Mouse (Mus musculus) myocyte (in vitro differentiated cells): ENCODE measurements at regions not wholly inside any gene's neighbourhood (a gene's known extent, or its start where the extent isn't known, plus 50 kb on each side); places are given as distances from the start of the nearest gene placed in this dataset.

Source experiments
- CEBPB ChIP-seq: IDR thresholded peaks from 2 replicates; pipeline ENCODE4 v1.6.1; 2011; ENCODE audit warnings: mild to moderate bottlenecking, moderate library complexity; ENCODE audit not compliant: poor library complexity, insufficient read depth, severe bottlenecking
- E2F4 ChIP-seq: IDR thresholded peaks from one replicate; pipeline ENCODE4 v1.6.1; 2011; ENCODE audit warnings: mild to moderate bottlenecking, control low read depth, moderate library complexity; ENCODE audit not compliant: insufficient read depth
- MAX ChIP-seq: IDR thresholded peaks from one replicate; pipeline ENCODE4 v1.6.1; 2011; ENCODE audit warnings: low read depth, mild to moderate bottlenecking, control low read depth
- MYOD1 ChIP-seq, 3 experiments: IDR thresholded peaks; one replicate each; pipeline ENCODE4 v1.6.1; 2011; ENCODE audit warnings: control low read depth in 2 of 3, low read depth in 2 of 3, mild to moderate bottlenecking in 2 of 3, moderate library complexity in 1 of 3; ENCODE audit not compliant: insufficient read length in 2 of 3, control insufficient read depth in 1 of 3
- MYOG ChIP-seq, 3 experiments: IDR thresholded peaks; one replicate each; pipeline ENCODE4 v1.6.1; 2011; ENCODE audit warnings: control low read depth in 2 of 3, low read depth in 2 of 3, mild to moderate bottlenecking in 2 of 3; ENCODE audit not compliant: insufficient read length in 2 of 3, control insufficient read depth in 1 of 3, insufficient read depth in 1 of 3
- POLR2A ChIP-seq: IDR thresholded peaks from one replicate; pipeline ENCODE4 v1.6.1; 2011; ENCODE audit warnings: low read depth, mild to moderate bottlenecking, control low read depth, moderate library complexity; ENCODE audit not compliant: insufficient read length
- POLR2AphosphoS2 ChIP-seq: IDR thresholded peaks from one replicate; pipeline ENCODE4 v1.6.1; 2011; ENCODE audit warnings: low read depth, control low read depth; ENCODE audit not compliant: insufficient read length
- SRF ChIP-seq: IDR thresholded peaks from one replicate; pipeline ENCODE4 v1.6.1; 2011; ENCODE audit warnings: low read depth; ENCODE audit not compliant: control insufficient read depth, insufficient read length
- TCF12 ChIP-seq: IDR thresholded peaks from one replicate; pipeline ENCODE4 v1.6.1; 2011; ENCODE audit warnings: mild to moderate bottlenecking, control low read depth; ENCODE audit not compliant: poor library complexity, insufficient read depth, severe bottlenecking
- USF1 ChIP-seq: IDR thresholded peaks from one replicate; pipeline ENCODE4 v1.6.1; 2011; ENCODE audit warnings: low read depth, mild to moderate bottlenecking, control low read depth, moderate library complexity

GRCm38 (mm10) chr17:68119055-68119698, 115.3 kb upstream of the Arhgap28 start:
- no peak for TF ChIP-seq POLR2A
- TF ChIP-seq MYOG (IDR thresholded peaks at IDR 0.05; ENCODE audit: control insufficient read depth in 1 of 3, insufficient read depth in 1 of 3, insufficient read length in 2 of 3, low read depth in 2 of 3) = no peak
- TF ChIP-seq SRF = no peak
- TF ChIP-seq E2F4 = no peak
- no peak for TF ChIP-seq USF1
- no peak for TF ChIP-seq CEBPB
- no peak for TF ChIP-seq MYOD1 (IDR thresholded peaks at IDR 0.05; ENCODE audit: control insufficient read depth in 1 of 3, insufficient read length in 2 of 3, low read depth in 2 of 3)
- TF ChIP-seq MAX = no peak
- TF ChIP-seq TCF12 = no peak
- TF ChIP-seq POLR2AphosphoS2 = no peak
